Mouse (Mus musculus) layer of hippocampus, adult 9-10 months (tissue): ENCODE data around the gene 4930404H24Rik.

Experiments used
- DNase-seq: peaks from one replicate; pipeline ENCODE4 v3.0.0; 2022; ENCODE audit warnings: low spot score

Gene 4930404H24Rik

DNA sequence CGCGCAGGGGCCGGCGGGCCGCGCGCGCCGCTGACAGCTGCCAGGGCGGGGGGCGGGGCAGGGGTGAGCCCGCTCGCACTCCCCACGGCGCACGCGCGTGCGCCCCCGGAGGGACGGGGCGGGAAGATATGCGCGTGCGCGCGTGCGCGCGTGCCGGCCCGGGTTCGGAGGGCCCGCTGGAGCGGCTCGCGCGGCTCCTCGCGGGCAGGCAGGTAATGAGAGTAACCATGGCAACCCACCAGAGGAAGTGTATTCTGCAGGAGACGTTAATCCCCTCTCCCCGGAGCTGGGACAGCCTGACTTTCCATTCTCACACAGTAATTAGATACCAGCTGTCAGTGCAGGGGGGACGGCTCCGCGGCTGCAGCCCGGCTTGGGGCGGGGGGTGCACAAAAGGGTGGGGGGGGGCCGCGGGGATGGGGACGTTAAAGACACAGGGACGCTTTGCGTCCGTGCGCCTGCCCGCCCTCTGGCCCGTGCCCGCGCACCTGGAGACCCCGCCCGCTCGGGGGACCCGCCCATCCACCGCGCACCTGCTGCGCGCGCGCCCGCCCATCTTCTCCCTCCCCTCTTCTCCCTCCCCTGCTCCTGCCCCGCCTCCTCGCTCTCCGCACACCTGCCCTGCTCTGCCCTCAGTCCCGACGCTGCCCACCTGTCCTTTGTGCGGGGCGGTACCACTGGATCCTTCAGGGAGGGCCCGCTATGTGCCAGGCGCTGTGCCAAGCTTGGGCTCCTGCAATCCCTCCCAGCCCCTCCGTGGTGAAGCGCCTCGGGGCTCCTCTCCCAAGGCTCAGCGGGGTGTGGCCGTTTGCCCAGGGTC lies at the start of gene 4930404H24Rik:
TSS of gene 4930404H24Rik (plus strand) at position 218 of the 820 bp plus-strand sequence.
- no peak for DNase-seq

DNA sequence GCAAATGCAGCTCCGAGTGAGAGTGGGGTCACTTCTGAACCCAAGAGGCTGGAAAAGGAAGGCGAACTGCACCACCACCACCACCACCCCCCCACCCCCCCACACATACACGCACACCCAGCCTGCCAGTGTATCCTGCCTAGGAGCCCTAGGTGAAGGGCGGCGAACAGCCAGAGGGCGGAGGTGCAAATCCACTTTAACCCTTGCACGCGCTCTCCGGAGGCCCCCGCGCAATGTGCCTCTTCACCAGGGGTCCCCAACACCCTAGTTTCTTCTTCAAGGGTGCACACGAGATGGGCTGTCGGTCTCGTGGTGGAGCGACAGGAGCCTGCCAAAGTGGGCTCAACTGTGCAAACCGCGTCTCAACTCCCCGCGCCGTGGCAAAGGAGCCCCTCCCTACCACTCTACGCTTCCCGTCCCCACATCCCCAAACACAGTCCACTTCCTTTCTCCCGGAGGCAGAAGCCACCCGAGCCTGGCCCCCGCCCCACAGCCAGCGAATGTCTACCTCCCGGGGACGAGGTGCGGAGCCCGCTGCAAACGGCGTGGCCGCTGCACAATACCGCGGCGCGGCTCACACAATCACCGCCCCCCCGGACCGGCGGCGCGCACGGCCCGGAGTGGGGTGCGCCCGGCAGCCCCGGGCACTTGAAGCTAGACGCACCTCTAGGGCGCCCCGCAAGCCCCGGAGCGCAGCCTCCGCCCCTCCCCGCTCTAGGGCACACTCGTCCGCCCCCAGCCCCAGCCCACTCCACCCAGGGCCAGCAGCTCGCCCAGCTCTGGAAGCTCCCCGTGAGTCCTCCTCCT lies 49.0 kb upstream of the 4930404H24Rik start:
- DNase-seq = no peak

DNA sequence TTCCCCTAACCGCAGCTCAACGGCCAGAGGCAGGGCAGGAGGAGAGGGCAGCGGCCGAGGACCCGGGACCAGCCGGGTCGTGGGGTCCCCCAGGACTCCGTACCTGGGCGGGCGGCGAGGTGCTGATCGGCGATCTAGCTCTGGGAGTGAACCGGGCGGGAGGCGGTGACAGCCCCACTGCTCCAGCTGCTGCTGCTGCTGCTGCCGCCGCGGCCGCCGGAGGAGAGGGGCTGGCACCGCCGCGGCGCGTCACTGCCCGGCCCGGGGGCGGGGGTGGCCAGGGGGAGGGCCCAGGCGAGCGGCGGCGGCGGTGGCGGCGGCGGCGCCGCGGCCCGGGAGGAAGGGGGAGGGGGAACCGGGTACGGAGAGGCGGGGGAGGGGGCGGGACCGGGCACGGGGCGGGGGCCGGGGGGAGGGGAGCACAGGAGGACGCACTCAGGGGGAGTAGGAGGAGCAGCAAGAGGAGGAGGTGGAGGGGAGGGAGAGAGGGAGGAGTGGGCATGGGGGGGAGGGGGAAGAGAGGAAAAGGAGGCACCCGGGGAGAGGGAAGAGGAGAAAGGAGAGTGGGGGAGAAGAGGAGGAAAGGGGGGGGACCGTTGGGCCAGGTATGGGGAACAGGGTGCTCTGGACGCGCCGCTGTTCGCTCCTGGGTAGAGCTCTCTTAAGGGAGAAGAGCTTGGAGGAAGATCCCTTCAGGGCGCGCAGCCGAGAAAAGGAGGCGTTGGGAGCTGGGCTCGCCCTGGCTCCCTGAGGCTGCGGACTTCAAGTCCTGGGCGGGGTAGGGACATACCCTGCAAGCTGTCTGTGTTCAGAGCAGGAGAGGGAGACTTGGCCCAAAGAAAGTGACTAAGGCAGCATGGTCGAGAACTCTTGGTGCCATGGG lies 48.1 kb upstream of the 4930404H24Rik start:
- DNase-seq = no peak

DNA sequence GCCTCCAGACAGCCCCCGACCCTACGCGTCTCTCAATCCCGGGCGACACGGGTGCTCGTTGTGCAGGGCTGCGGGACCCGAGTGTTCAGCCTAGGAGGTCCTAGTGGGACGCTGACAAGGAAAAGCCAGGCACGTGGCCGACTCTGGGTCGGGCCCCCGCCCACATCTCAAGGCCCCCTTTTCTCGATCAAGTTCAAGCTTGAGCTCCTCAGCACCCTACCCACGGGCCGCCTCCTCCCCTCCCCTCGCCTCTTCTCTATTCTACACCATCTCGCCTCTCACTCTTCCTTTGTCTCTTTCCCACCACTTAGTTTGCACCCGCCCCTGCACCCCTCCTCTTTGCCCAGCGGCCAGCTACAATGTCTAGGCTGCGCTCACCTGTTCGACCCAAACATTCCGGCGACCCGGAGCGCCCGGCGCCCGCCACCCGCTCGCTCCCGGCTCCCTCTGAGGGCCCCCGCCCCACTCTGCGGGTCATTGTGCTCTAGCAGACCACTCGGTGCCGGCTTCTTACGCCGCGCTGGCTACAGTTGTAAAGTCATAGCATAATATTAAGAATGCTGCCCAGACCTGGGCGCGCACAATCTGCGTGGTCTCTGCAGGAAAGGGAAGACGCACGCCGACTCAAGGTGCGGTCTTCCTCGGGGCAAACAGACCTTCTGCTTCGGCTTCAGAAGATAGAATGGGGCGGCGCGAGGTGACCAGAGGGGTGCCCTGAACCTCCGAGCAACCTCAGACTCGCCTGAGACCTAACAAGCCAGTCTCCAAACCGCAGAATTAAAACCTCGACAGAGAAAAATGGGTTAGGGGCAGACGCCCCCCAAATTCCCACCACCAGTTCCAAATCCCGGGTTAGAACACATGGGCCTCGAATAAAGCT lies 47.2 kb upstream of the 4930404H24Rik start:
- no peak for DNase-seq

DNA sequence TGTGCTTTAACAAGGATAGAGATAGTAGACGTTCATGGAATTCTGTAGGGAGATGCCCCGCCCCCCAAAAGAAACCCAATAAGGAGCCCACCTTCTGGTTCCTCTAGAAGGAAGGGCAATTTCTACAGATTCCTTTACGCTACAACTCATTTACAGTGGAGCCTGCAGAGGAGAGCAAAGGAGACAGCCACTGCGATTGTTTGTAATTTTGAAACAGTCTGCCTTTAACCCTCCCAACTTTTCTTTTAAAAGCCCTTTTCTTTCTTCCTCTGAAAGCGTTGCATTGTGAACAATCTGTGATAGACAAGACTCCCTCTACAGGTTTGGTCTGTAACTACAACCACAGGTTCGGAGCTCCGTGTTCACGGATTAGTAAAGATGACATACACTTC lies 46.6 kb upstream of the 4930404H24Rik start:
- peak; percentile 87 for DNase-seq

DNA sequence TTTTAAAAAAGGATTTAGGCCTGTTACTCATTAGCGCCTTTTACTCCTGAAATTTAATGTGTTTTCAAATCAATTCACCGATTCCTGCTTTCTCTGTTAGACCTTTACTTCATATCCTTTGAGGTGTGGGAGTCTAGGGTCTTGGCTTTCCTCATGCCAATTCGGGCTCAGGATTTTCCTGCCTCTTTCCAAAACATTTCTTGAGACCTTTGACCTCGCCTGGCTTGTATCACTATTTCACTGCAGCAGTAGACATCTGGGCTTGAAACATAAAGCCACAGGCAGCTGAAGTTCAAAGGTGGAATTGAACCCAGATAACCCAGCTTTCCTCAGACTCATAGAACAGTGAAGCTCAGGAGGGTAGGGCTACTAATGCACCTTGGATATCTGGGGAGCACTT lies 46.1 kb upstream of the 4930404H24Rik start:
- DNase-seq = no peak

DNA sequence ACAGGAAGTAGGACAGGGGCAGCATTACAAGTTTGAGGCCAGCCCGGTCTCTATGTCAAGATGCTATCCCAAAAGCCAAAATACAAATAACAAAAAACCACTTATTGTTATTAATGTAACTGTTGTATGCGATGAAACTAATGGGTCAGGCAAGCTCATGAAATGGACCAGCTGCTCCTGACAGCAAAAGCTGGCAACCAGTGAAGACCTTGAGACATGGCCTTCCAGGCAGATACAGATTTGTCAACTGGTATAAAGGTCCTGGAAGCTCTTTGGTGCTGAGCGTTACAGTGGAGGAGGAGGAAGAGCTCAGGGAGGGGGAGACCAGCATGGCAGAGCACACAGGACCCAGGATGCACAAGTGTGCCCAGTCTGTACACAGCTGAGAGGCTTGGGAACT lies 44.9 kb upstream of the 4930404H24Rik start:
- no peak for DNase-seq

DNA sequence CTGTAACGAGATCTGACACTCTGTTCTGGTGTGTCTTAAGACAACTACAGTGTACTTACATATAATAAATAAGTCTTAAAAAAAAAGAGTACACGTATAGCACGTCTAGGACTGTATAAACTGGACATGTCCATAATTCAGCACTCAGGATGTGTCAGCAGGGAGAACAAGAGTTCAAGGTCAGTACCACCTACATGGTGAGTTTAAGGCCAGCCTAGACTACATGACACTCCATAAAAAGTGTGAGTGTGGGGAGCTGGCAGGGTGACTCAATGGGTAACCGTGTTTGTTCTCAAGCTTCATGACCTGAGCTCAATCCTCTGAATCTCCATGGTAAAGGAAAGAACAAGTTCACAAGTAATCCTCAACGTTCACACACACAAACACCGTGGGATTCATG lies 44.1 kb upstream of the 4930404H24Rik start:
- DNase-seq = no peak

DNA sequence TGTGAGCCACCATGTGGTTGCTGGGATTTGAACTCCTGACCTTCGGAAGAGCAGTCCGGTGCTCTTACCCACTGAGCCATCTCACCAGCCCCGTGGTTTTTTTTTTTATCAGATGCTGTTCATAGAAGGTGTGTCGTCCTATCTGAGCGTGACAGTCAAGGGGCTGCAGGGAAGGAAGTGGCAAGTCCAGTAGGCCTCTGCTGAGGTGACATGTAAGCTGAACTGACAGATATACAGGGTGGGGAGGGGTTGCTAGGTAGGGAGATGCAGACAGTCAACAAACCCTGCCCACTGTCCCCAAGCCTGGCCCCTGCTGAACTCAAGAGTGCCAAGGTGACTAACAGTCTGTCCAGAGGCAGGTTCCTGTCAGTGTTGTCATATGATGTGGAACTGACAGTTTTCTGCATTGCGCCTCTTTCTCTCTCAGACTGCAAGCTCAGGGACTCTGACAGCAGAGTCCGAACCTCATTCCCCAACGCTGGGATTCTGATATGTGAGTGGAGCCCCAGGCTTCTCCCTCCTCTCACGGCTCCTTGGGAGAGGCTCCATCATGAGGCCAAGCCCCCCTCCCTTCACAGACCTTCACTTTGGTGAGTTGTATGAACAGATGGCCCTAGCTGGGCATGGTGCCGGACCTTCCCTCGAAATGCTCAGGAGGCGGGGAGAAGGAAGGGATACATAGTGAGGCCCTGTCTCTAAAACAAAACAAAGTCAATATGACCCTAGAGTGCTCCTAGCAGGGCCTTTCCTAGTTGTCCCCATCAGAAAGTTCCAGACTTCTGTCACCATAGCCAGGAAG lies 38.4 kb upstream of the 4930404H24Rik start:
- no peak for DNase-seq

DNA sequence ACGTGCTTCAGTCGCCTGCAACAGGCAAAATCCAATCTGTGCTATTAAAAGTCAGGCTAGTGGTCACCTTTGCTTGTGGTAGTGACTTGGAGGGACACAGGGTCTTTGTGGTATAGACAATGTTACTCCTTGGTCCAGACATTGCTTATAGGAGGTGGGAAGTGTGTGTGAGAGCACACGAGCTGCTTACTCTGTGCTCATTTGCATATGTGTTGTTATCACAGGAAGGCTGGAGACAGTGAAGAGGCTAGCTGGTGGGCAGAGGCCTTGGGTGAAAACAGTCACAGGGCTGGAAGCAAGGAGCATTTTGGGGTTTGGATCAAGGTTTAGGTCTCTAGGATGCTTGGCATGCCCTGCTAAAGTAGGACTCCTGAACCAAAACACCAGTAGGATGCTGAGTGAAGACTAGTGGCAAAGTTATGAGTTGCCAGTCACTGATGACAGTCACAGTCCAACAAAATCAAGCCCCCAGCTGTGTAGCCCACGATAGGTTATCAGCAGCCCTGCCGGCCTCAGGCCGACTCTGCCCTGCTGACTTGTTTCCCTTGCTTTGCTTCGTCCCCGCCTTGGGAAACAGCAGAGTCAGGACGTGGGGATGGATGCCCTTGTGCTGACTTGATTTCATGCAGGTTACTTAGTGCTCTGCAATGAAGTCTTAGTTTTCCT lies 37.6 kb upstream of the 4930404H24Rik start:
- DNase-seq = no peak

DNA sequence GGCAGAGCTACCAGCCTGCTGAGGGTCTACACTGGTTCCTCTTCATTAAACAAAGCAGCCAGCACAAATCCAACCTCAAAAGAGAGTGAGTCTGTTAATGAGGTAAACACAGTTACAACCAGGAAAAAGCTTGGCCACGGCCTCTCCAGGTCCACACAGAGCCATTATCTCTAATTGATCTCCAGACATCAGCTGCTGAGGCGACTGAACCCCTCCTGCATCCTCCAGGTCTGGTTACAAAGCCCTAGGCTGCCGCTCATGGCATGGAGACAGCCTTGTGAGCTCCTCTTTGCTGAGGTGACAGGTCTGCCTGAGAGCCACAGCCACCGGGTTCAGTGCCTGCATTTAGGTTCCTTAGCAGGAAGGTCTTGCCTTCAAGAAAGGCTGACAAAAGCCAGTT lies 35.1 kb upstream of the 4930404H24Rik start:
- DNase-seq = no peak

DNA sequence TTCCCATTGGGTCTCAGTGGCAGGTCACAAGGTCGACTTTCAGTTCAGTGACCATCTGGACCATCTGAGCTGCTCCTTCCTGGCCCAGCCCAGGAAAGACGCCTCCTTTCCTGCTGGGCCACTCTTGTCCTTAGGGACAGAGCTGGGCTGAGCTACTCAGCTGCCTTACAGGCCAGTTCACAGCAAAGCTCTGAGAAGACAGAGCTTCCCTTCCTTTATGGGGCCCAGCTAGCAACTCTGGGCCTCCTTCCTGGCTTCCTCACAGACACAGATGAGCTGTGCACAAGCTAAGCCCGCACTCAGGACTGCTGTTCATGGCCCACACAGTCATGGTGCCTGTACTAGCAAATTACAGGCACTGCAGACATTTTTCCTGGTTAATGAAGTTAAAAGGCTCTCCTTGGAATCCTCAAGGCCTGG lies 34.6 kb upstream of the 4930404H24Rik start:
- no peak for DNase-seq

DNA sequence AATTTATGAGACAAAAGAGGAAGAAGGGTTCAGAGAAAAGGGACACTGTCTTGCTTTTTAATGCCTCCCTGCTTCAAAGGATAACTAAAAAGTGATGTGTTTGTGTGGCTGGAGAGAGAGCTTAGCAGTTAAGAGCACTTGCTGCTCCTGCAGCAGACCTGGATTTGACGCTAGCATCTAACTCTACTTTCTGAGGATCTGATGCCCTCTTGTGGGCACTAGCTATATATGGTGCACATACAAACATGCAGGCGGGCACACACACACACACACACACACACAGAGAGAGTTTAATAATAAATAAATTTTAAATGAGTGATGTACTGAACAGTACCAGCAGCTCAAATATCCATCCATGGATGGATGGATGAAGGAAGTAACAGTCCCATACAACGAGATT lies 29.3 kb upstream of the 4930404H24Rik start:
- no peak for DNase-seq

DNA sequence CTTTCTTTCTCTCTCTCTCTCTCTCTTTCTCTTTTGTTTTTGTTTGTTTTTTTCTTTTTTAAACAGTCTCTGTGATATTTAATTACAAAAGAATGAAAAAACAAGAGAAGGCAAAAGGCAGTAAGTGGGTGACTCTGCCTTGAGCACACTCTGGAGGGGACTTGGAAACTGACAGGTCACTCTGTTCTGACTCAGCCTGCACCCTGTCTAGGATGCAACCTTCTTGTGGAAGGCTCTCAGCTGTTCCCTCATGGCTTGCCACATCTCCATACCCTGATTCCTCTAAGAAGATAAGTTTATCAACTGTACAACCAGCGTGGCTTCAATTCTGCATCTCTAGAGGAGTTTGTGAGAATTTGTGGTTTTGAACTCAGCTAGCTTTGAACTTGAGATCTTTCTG lies 25.2 kb upstream of the 4930404H24Rik start:
- DNase-seq = no peak

DNA sequence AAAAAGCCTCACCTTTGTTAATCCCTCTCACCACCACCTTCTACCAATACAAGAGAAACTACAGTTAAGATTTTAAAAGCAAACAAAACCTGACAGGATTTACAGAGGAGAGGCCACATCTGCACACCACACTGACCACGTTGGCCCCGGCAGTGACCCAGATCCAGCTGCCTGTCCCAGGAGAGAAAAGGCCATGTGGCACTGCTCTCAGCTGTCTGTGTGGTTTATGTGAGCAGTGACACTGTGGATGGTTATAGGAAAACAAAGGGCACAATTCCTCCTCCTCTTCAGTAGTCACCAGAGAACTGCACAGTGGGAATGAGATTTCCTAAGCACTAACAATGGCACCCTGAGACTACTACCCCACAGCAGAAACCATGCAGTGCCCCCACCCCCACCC lies 23.3 kb upstream of the 4930404H24Rik start:
- no peak for DNase-seq

DNA sequence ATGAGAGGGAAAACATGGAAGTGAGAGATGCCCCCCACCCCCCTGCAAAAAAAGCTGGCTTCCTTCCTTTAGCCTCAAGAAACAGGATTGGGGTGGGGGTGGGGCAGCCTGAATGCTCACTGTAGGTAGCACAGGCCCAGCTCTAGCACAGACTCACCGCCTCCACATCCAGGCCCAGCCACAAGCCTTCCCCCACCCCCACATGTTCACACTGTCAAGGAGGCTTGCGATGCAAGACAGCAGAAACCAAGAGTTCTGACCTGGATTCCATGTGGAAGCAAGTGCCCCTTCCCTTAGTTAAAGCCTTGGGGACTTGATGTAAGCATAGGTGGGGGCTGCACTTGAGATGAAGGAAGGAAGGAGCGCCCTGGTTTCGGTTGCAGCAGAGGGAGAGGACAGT lies 22.8 kb upstream of the 4930404H24Rik start:
- DNase-seq = no peak

DNA sequence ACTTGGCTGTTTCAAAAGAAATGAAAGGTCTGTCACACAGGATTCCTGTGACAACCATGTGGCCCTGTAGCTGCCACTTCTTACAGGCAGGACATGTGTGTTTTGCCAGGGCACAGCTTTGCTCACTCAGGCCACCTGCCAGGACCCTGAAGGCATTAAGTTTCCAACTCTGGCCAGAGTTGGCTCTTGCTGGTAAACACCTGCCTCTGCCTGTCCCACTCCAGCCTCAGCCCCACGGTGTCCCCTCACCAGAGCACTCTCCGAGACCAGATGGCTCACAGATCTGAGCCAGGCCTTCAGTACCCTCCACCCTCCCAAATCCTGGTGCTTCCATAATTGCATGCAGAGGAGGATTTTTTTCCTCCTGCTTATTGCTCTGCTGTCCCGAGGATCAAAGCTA lies 21.6 kb upstream of the 4930404H24Rik start:
- no peak for DNase-seq

DNA sequence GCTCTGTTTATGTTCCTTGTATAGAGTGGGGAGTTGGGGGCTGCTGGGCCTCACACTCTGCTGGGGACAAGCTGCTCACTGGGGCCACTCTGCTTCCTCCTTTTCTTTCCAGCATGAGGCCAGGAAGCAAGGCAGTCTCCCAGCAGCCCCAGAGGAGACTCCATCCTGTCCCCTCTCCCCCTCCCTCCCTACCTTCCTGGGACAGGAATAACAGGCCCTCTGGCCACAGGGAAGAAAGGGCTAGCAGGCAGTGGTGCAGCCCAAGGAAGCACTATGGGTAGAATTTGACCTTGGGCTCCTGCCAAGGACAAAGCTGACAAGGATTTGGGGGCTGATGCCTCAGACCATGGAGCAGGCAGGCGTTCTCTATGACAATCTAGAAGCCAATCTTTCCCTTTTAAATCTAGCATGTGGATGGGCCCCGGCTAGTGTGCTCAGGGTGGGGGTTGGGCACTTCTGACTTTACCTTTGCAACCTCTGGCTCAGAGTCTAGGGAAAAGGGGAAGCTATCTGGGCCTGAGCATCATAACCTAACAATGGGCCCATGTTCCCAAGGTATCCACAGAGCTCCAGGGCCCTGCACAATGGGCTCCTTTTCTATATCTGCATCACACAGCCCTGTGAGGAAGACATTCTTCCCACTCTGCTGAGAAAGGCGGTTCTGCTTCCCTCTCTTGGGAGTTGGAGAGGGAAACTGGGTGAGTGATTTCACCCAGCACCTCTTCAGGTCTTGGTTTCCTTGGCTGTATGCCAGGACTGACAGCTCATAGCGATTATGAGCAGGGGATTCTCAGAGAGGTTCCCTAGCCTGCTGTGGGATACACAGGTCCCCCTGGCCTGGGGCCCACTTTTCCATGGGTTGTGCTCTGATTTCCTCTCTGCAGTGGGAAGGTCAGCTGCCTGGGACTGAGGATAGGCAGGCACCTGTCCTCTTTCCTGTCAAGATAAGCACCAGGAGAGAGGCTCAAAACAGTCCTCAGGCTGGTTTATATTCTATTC lies 17.2 kb upstream of the 4930404H24Rik start:
- no peak for DNase-seq

DNA sequence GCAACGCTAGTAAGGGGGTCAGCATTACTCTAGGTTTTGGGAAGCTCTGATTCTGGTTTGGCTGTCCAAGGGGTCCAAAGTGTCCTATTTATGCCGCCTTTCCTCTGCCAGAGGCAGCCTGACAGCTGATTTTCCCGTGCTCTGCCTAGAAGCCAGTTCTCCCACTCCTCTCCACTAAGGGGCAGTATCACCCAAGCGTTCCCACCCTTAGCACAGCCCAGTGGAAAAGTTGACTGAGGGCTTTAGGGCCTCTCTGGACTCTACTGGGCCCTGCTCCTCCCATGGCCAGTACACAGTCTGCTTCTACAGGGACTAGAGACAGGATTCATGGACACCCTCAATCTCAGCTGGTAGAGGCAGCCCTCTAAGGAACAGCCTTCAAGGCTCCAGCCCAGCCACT lies 14.0 kb upstream of the 4930404H24Rik start:
- DNase-seq = no peak
